Mouse (Mus musculus) neutrophil, adult 65 days (primary cell): ENCODE results near the gene Fam126a. TPM values are rescaled to one million over a fixed set of nuclear protein-coding genes. Genes with fewer than 3 reads are reported as not detected.

Source experiments
- total RNA-seq: library from RNA; stranded (reverse); gene quantifications from 2 replicates; pipeline ENCODE4 v1.2.4, GENCODE M21; 2023

Gene Fam126a
- total RNA-seq = 15.6 and 16.8 TPM in 2 replicates

GRCm38 (mm10) chr5:24030579-24030969, at the start of gene Fam126a:
Gene Fam126a (minus strand): TSS chr5:24030690.

Other genes starting within 250 kb of the Fam126a start
- gene Pus7, start 247.0 kb downstream of the Fam126a start, total RNA-seq = 3.0 and 5.2 TPM in 2 replicates
- gene Rint1, start 243.0 kb downstream of the Fam126a start, total RNA-seq = 8.3 and 10.0 TPM in 2 replicates
- gene Tomm7, start 186.5 kb downstream of the Fam126a start, total RNA-seq = 32.3 and 44.1 TPM in 2 replicates
- gene Klhl7, start 69.9 kb upstream of the Fam126a start, total RNA-seq = 9.2 and 12.6 TPM in 2 replicates
- gene Nupl2, start 134.3 kb upstream of the Fam126a start, total RNA-seq = 3.8 and 4.4 TPM in 2 replicates